Mouse (Mus musculus) heart, adult 2 months (tissue): ENCODE measurements around the gene Qsox1. TPM values are rescaled to one million over a fixed set of nuclear protein-coding genes. Genes with fewer than 3 reads are reported as not detected.
A peak's percentile ranks its signal among the peaks of the same experiment; 100 is the strongest.

Source experiments
- DNase-seq, 2 experiments: peaks; one replicate each; pipeline ENCODE4 v3.0.0; 2021
- H3K27ac ChIP-seq: fragments of 200-600 bp; 2 replicates; pipeline ENCODE4 v1.8.1; 2022
- H3K27me3 ChIP-seq: fragments of 200-500 bp; 2 replicates; pipeline ENCODE4 v1.6.1; 2012; ENCODE audit warnings: mild to moderate bottlenecking, low read length, inconsistent platforms, mixed read lengths; ENCODE audit not compliant: control insufficient read depth, insufficient read depth
- H3K36me3 ChIP-seq: fragments of 200-500 bp; 2 replicates; pipeline ENCODE4 v1.6.1; 2012; ENCODE audit warnings: low read length, inconsistent platforms; ENCODE audit not compliant: control insufficient read depth, insufficient read depth
- H3K4me1 ChIP-seq: fragments of 200-500 bp; 2 replicates; pipeline ENCODE4 v1.6.1; 2011; ENCODE audit warnings: low read length; ENCODE audit not compliant: control insufficient read depth, insufficient read depth
- H3K4me3 ChIP-seq: fragments of 200-600 bp; 2 replicates; pipeline ENCODE4 v1.8.1; 2022
- H3K79me2 ChIP-seq: fragments of 200-500 bp; replicated peaks from 2 replicates; pipeline ENCODE4 v1.6.1; 2012; ENCODE audit warnings: mild to moderate bottlenecking, inconsistent platforms, low read length, moderate library complexity, mixed read lengths; ENCODE audit not compliant: control insufficient read depth, insufficient read depth
- H3K9ac ChIP-seq: fragments of 200-500 bp; 2 replicates; pipeline ENCODE4 v1.6.1; 2012; ENCODE audit warnings: low read depth, mild to moderate bottlenecking, control low read depth, inconsistent platforms, low read length, mixed read lengths
- CTCF ChIP-seq: fragments of 200-600 bp; IDR thresholded peaks from 2 replicates; pipeline ENCODE4 v1.8.1; 2022; ENCODE audit warnings: antibody characterized with exemption, mild to moderate bottlenecking, moderate library complexity
- EP300 ChIP-seq: fragments of 200-500 bp; IDR thresholded peaks from 2 replicates; pipeline ENCODE4 v1.6.1; 2011; ENCODE audit warnings: low read depth, low read length, control low read depth; ENCODE audit not compliant: insufficient read depth
- POLR2A ChIP-seq: fragments of 200-500 bp; IDR thresholded peaks from 2 replicates; pipeline ENCODE4 v1.6.1; 2011; ENCODE audit warnings: mild to moderate bottlenecking, low read depth, low read length, control low read depth; ENCODE audit not compliant: insufficient read depth
- WGBS: fragments of 180-500 bp; shearing (Covaris S2); methylation state at CpG from one replicate; pipeline ENCODE4 v1.1.7; 2018; 5-methylcytosine and 5-hydroxymethylcytosine counted together
- intact Hi-C: fragments of 180-260 bp; cut with DNase I; formaldehyde crosslinking; loops from one replicate; pipeline ENCODE4 v1.15.1; 2025
- polyA plus RNA-seq: library from polyadenylated mRNA; depleted of rRNA; stranded (reverse); fragments of >200 nt; gene quantifications from 2 replicates; pipeline ENCODE4 v1.2.3, GENCODE M21; 2012
- total RNA-seq, 2 experiments: library from RNA; stranded (reverse); gene quantifications; 2 replicates each; pipeline ENCODE4 v1.2.3; 2021

The Qsox1 gene
- total and polyA plus RNA-seq, 3 experiments, result 33.3 to 48.6 (median 35.9) TPM

GRCm38 (mm10) chr1:155737809-155738383, 74.8 kb downstream of the Qsox1 start:
- no peak overlapping the region for H3K4me3 ChIP-seq
- no peaks in the 10 kb centered on the region for H3K79me2 ChIP-seq
- WGBS, result 2% methylated on average over 25 of the region's 25 CpGs

GRCm38 (mm10) chr1:155737017-155737808, 75.5 kb downstream of the Qsox1 start:
- Histone ChIP-seq H3K36me3 (no peaks in the 10 kb centered on the region), H3K79me2 (no peaks in the 10 kb centered on the region), H3K27ac (no peak overlapping the region), H3K4me1 (no peaks in the 10 kb centered on the region), H3K27me3 (peaks cover 36% of the 10 kb centered on the region), H3K9ac (no peak overlapping the region), H3K4me3 (no peak overlapping the region)
- intact Hi-C loops, result no loop called here
- TF ChIP-seq POLR2A, result no peak
- TF ChIP-seq CTCF, result no peak
- TF ChIP-seq EP300, result no peak
- peak; percentile 4 to 27 for DNase-seq
- 2% methylated on average over 58 of the region's 58 CpGs for WGBS

More at GRCm38 (mm10) chr1:155737809-155738383, 74.8 kb downstream of the Qsox1 start:
- Histone ChIP-seq H3K9ac (no peak overlapping the region), H3K4me1 (no peaks in the 10 kb centered on the region), H3K27ac (no peak overlapping the region), H3K27me3 (peaks cover 41% of the 10 kb centered on the region), H3K36me3 (no peaks in the 10 kb centered on the region)
- TF ChIP-seq EP300 (no peak), POLR2A (no peak), CTCF (no peak)
- intact Hi-C loops, result no loop called here
- no peak for DNase-seq

GRCm38 (mm10) chr1:155736096-155736825, 76.4 kb downstream of the Qsox1 start:
- H3K27me3 ChIP-seq, result peaks cover 34% of the 10 kb centered on the region

GRCm38 (mm10) chr1:155731156-155731555, 81.5 kb downstream of the Qsox1 start:
- Histone ChIP-seq H3K27ac (no peak overlapping the region), H3K9ac (no peak overlapping the region), H3K4me1 (no peaks in the 10 kb centered on the region), H3K4me3 (no peak overlapping the region), H3K36me3 (no peaks in the 10 kb centered on the region), H3K27me3 (peaks cover 12% of the 10 kb centered on the region), H3K79me2 (no peaks in the 10 kb centered on the region)
- DNase-seq, result no peak
- intact Hi-C loops, result no loop called here
- 0% methylated on average over 2 of the region's 2 CpGs for WGBS
- no peak for TF ChIP-seq POLR2A
- no peak for TF ChIP-seq EP300
- TF ChIP-seq CTCF, result no peak

More at GRCm38 (mm10) chr1:155736096-155736825, 76.4 kb downstream of the Qsox1 start:
- no peak overlapping the region for H3K9ac ChIP-seq
- no peak overlapping the region for H3K4me3 ChIP-seq
- intact Hi-C loops, result no loop called here
- DNase-seq, result no peak
- WGBS, result 6% methylated on average over 26 of the region's 26 CpGs
- H3K4me1 ChIP-seq, result no peaks in the 10 kb centered on the region
- no peaks in the 10 kb centered on the region for H3K79me2 ChIP-seq
- no peak for TF ChIP-seq EP300
- no peak for TF ChIP-seq POLR2A
- no peak for TF ChIP-seq CTCF
- no peaks in the 10 kb centered on the region for H3K36me3 ChIP-seq
- H3K27ac ChIP-seq, result no peak overlapping the region

- DNase-seq, result no peak
- 6% methylated on average over 23 of the region's 23 CpGs for WGBS
- Histone ChIP-seq H3K4me3 (no peak overlapping the region), H3K79me2 (no peaks in the 10 kb centered on the region), H3K27ac (no peak overlapping the region), H3K9ac (no peak overlapping the region), H3K4me1 (no peaks in the 10 kb centered on the region), H3K27me3 (peaks cover 8% of the 10 kb centered on the region), H3K36me3 (no peaks in the 10 kb centered on the region)
- TF ChIP-seq EP300 (no peak), POLR2A (no peak), CTCF (no peak)
- intact Hi-C loops, result no loop called here
Observed at GRCm38 (mm10) chr1:155729113-155729795, 83.4 kb downstream of the Qsox1 start.
